Mouse (Mus musculus): ENCODE data around the gene Sdhaf2.

Gene Sdhaf2

GRCm38 (mm10) chr19:10502571-10502970, 23.4 kb downstream of the Sdhaf2 start:
- in situ Hi-C loops (cut with MboI; ENCODE audit: unreplicated experiment in 2 of 2), result loop anchor here in 1 of 2 experiments (10.0 to 25.0 kb wide), 2 partner anchors 110 to 238 kb away; partner anchors contain the start of genes Ddb1 and Tkfc

GRCm38 (mm10) chr19:10500581-10500980, 25.4 kb downstream of the Sdhaf2 start:
- in situ Hi-C loops (cut with MboI; ENCODE audit: unreplicated experiment in 2 of 2), result loop anchor here in 1 of 2 experiments (10.0 to 25.0 kb wide), 2 partner anchors 112 to 236 kb away; partner anchors contain the start of genes Ddb1 and Tkfc

GRCm38 (mm10) chr19:10497512-10498160, 28.3 kb downstream of the Sdhaf2 start:
- in situ Hi-C loops (cut with MboI; ENCODE audit: unreplicated experiment in 2 of 2), result loop anchor here in 1 of 2 experiments (10.0 kb wide), 1 partner anchor 173 kb away; no protein-coding TSS in a partner anchor

- in situ Hi-C loops (cut with MboI; ENCODE audit: unreplicated experiment in 2 of 2), result loop anchor here in 1 of 2 experiments (10.0 kb wide), 1 partner anchor 172 kb away; no protein-coding TSS in a partner anchor
Measured at GRCm38 (mm10) chr19:10496976-10497375, 29.0 kb downstream of the Sdhaf2 start.

- in situ Hi-C loops (cut with MboI; ENCODE audit: unreplicated experiment in 2 of 2), result loop anchor here in 1 of 2 experiments (10.0 kb wide), 1 partner anchor 171 kb away; no protein-coding TSS in a partner anchor
Measured at GRCm38 (mm10) chr19:10495670-10496069, 30.3 kb downstream of the Sdhaf2 start.

GRCm38 (mm10) chr19:10486264-10486738, 39.6 kb downstream of the Sdhaf2 start:
- in situ Hi-C loops (cut with MboI; ENCODE audit: unreplicated experiment in 2 of 2), result loop anchor here (5.0 kb wide), 2 partner anchors 34 to 144 kb away; no protein-coding TSS in a partner anchor

GRCm38 (mm10) chr19:10482703-10483102, 43.2 kb downstream of the Sdhaf2 start, which contains the start of gene Ppp1r32:
TSS of gene Ppp1r32 (minus strand) at chr19:10482928.
- in situ Hi-C loops (cut with MboI; ENCODE audit: unreplicated experiment in 2 of 2), result no loop called here

- in situ Hi-C loops (cut with MboI; ENCODE audit: unreplicated experiment in 2 of 2), result no loop called here
Measured at GRCm38 (mm10) chr19:10479541-10479940, 46.4 kb downstream of the Sdhaf2 start.

- in situ Hi-C loops (cut with MboI; ENCODE audit: unreplicated experiment in 2 of 2), result loop anchor here in 1 of 2 experiments (25.0 kb wide), 1 partner anchor 561 kb away; no protein-coding TSS in a partner anchor
Measured at GRCm38 (mm10) chr19:10473779-10474178, 52.2 kb downstream of the Sdhaf2 start.

GRCm38 (mm10) chr19:10472958-10473357, 53.0 kb downstream of the Sdhaf2 start:
- in situ Hi-C loops (cut with MboI; ENCODE audit: unreplicated experiment in 2 of 2), result loop anchor here in 1 of 2 experiments (25.0 kb wide), 1 partner anchor 561 kb away; no protein-coding TSS in a partner anchor

- in situ Hi-C loops (cut with MboI; ENCODE audit: unreplicated experiment in 2 of 2), result loop anchor here in 1 of 2 experiments (25.0 kb wide), 1 partner anchor 557 kb away; no protein-coding TSS in a partner anchor
Measured at GRCm38 (mm10) chr19:10469171-10469658, 56.7 kb downstream of the Sdhaf2 start.

GRCm38 (mm10) chr19:10464427-10464826, 61.5 kb downstream of the Sdhaf2 start:
- in situ Hi-C loops (cut with MboI; ENCODE audit: unreplicated experiment in 2 of 2), result loop anchor here in 1 of 2 experiments (25.0 kb wide), 1 partner anchor 552 kb away; no protein-coding TSS in a partner anchor

- in situ Hi-C loops (cut with MboI; ENCODE audit: unreplicated experiment in 2 of 2), result loop anchor here in 1 of 2 experiments (25.0 kb wide), 1 partner anchor 549 kb away; no protein-coding TSS in a partner anchor
Measured at GRCm38 (mm10) chr19:10461584-10461983, 64.4 kb downstream of the Sdhaf2 start.

- in situ Hi-C loops (cut with MboI; ENCODE audit: unreplicated experiment in 2 of 2), result loop anchor here in 1 of 2 experiments (25.0 kb wide), 1 partner anchor 548 kb away; no protein-coding TSS in a partner anchor
Measured at GRCm38 (mm10) chr19:10459907-10460306, 66.0 kb downstream of the Sdhaf2 start.

GRCm38 (mm10) chr19:10458096-10458495, 67.8 kb downstream of the Sdhaf2 start:
- in situ Hi-C loops (cut with MboI; ENCODE audit: unreplicated experiment in 2 of 2), result loop anchor here in 1 of 2 experiments (25.0 kb wide), 1 partner anchor 546 kb away; no protein-coding TSS in a partner anchor

GRCm38 (mm10) chr19:10457484-10457800, 68.5 kb downstream of the Sdhaf2 start:
- in situ Hi-C loops (cut with MboI; ENCODE audit: unreplicated experiment in 2 of 2), result loop anchor here in 1 of 2 experiments (25.0 kb wide), 1 partner anchor 545 kb away; no protein-coding TSS in a partner anchor

- in situ Hi-C loops (cut with MboI; ENCODE audit: unreplicated experiment in 2 of 2), result loop anchor here in 1 of 2 experiments (25.0 kb wide), 1 partner anchor 545 kb away; no protein-coding TSS in a partner anchor
Measured at GRCm38 (mm10) chr19:10456752-10457483, 69.0 kb downstream of the Sdhaf2 start, which contains the start of gene Lrrc10b. TSS of gene Lrrc10b (minus strand) at chr19:10457473.

- in situ Hi-C loops (cut with MboI; ENCODE audit: unreplicated experiment in 2 of 2), result loop anchor here in 1 of 2 experiments (25.0 kb wide), 1 partner anchor 543 kb away; no protein-coding TSS in a partner anchor
Measured at GRCm38 (mm10) chr19:10455437-10455806, 70.5 kb downstream of the Sdhaf2 start.

- in situ Hi-C loops (cut with MboI; ENCODE audit: unreplicated experiment in 2 of 2), result loop anchor here (5.0 to 25.0 kb wide), 2 partner anchors 32 to 543 kb away; no protein-coding TSS in a partner anchor
Measured at GRCm38 (mm10) chr19:10454718-10455436, 71.1 kb downstream of the Sdhaf2 start.

All from v-Abl transformed pro-B cells (cell line).